Mouse (Mus musculus): ENCODE data around the gene Ypel1. TPM values are rescaled to one million over a fixed set of nuclear protein-coding genes. Genes with fewer than 3 reads are reported as not detected.

Gene Ypel1
- total RNA-seq (2023), result under 1 TPM; 0.15 to 0.55 TPM

DNA sequence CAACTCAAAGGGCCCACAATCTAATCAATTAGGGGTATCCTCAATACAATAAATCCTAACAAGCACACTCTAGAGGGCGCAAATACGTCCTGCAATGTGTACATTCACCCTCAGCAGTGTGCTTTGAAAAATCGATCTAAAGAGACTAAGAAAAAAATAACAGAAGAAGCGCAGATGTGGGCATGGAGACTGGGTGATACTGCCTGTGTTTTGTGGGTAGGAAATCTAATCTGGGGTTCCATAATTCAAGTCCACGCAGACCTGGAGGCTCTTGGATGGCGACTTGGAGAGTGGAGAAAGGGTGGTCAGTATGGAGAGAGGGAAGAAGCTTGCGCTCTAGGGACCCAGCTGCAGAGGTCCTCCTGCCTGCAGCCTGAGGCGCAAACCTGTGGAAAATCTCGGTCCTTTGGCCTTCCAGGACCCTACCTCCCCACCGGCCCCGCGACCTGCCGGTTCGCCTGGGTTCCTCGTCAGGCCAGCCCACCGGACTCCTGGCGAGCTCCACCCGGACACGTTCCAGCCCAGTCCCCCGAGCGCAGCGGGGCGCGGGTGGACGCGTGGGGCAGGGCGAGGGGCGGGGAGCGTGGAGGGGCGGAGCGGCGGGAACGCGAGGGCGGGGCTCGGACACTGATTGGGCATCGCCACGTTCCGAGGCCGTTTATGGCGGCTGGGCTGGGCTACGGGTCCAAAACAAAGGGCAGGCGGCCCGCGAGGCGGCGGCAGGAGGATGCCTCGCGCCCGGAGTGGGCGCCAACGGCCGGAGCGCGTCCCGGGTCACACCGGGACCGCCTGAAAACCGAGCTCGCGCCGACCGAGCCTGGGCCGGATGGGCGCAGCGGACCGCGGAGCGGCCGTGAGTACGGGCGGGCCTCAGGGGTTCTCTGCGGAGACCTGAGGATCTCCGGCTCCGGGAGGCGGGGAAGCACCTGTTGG is at the start of gene Ypel1:
Gene Ypel1, plus strand, starts transcription at position 186 of the 933 bp plus-strand sequence.

DNA sequence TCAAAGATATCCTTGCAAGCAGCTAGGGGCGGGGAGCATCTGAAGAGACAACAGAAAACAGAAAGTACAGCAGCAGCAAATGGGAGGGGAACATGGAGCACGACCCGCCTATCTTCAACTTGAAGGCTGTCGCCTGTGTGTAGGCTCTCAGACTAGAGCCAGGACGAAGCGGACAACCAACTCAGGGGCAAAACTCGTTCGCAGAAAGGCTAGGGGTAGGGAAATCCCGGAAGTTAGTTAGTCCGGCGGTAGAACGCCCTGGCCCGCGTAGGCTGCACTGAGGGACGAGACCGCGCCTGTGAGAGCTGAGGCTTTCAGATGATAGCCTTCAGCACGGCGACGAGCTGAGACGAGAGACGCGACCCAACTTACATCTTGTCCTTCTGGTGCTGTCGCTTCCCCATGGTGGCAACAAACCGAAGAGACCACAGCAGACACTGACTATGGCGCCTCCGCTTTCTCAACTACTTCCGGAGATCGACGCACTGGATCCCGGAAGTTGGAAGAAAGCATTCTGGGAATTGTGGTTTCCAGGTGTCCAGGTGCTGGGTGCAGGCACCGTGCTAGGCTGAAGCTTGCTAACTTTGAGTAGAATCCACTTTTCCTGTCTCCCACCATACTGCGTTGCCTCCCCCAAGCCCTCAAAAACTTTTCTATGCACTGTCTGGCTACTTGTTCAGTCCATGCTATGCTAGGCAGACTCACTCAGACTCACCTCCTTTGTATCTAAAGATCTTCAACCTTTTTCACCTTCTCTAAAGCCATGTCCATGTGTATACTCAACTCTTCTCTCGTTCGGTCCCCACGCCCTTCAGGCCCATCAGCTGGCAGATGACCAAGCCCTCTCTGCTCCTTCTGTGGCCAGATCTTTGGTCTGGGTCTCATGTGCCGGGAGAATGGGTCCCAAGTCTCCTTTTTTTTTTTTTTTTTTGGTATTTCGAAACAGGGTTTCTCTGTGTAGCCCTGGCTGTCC is 41.6 kb downstream of the Ypel1 start, which contains the start of gene Ppil2:
Gene Ppil2, minus strand, starts transcription at position 487 of the 973 bp plus-strand sequence.

DNA sequence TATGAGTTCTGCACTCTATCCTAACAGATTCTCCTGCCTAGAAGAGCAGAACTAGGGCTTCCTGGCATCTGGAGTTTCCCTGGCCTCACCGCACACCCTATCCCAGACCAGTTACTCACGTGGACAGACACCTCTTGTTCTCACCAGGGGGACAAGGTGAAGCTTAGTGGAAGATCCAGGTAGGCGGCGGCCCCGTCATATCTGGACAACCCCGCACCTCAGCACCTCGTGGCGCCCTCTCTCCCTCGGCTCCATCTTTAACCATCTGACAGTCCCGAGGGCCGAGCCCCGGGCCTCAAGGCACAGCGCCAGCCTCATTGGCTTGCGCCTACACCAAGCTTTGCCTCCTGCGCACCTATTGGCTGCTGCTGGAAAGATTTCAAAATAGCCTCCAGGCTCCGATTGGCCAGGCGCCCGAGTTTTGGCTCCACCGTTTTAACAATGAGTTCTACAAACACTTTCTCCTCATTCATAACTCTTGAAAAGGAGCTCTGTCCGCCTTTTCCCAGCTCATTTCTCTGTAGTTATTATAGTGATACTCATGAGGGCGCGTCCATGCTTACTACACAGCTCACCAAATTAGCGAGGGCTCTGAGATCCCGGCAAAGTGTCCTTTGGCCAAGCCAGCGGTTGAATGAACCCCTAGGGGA is 55.5 kb downstream of the Ypel1 start, which contains the start of gene 2610318N02Rik:
Gene 2610318N02Rik, minus strand, starts transcription at position 297 of the 650 bp plus-strand sequence.

DNA sequence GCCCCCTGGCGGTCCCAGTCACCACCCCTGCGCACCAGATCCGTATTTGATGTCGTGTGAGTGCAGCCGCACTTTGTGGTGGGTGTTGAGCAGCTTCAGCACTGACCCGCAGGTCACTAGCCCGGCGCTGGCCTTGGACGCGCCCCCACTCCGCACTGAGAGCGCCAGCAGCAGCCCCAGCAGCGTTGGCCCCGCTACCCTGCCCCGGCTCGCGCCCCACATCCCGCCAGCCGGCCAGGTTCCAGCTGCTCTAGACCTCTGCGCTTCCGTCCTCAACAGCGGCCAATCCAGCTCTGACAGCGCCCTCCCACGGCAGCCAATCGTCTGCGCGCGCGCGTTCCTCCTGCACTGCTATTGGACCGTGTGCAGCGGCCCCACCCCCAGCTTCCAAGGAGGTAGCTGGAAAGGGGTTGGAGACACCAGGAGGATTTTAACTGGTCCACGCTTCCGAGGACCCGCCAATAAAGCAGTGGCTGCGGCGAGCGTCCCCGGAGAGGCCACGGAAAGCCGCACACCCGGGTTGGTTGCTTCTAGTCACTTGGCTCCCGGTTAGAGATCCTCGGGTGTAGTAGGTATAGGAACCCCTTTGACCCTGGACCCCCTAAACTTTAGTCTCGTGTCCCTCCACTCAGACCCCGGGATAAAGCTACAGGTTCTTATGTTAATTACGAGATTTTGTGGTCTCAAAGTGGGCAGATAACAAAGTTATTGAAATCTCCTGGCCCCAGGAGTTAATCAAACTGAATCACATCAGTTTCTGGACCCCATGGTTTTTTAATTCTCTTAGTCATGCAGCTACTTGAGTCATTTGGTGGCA is 62.8 kb downstream of the Ypel1 start, which contains the start of gene Sdf2l1:
Gene Sdf2l1, minus strand, starts transcription at position 295 of the 817 bp plus-strand sequence.

Other genes starting within 250 kb of the Ypel1 start
- gene Spag6l, start 240.2 kb upstream of the Ypel1 start, total RNA-seq (2023), result 1 to 10 TPM; 1.4 to 1.8 TPM
- gene Igll1, start 205.7 kb upstream of the Ypel1 start, total RNA-seq (2023), result not detected
- 10 to 100 TPM; 69.3 to 78.1 TPM for gene Top3b, start 199.0 kb upstream of the Ypel1 start, total RNA-seq (2023)
- gene Vpreb1, start 198.9 kb upstream of the Ypel1 start, total RNA-seq (2023), result not detected
- gene Ppm1f, start 173.2 kb upstream of the Ypel1 start, total RNA-seq (2023), result 1 to 10 TPM; 7.1 to 7.6 TPM
- gene Mapk1, start 86.3 kb upstream of the Ypel1 start, total RNA-seq (2023), result 100 to 1,000 TPM; 127 to 135 TPM
- 10 to 100 TPM; 90.6 to 96.3 TPM for gene Ppil2, start 41.6 kb downstream of the Ypel1 start, total RNA-seq (2023)
- 1 to 10 TPM; 1.0 to 1.3 TPM for gene 2610318N02Rik, start 55.5 kb downstream of the Ypel1 start, total RNA-seq (2023)
- gene Sdf2l1, start 62.7 kb downstream of the Ypel1 start, total RNA-seq (2023), result 10 to 100 TPM; 95.6 to 99.5 TPM
- gene Ydjc, start 74.9 kb downstream of the Ypel1 start, total RNA-seq (2023), result 1 to 10 TPM; 7.2 to 8.4 TPM
- gene Ccdc116, start 77.5 kb downstream of the Ypel1 start, total RNA-seq (2023), result under 1 TPM in 1 of 2 experiments, not detected in 1; 0.50 TPM
- gene Ube2l3, start 133.0 kb downstream of the Ypel1 start, total RNA-seq (2023), result 100 to 1,000 TPM; 179 to 186 TPM
- gene Rimbp3, start 138.9 kb downstream of the Ypel1 start, total RNA-seq (2023), result under 1 TPM; 0.18 to 0.21 TPM
- gene Hic2, start 163.9 kb downstream of the Ypel1 start, total RNA-seq (2023), result 1 to 10 TPM; 4.0 to 6.4 TPM
- 1 to 10 TPM; 7.9 to 9.5 TPM for gene Tmem191c, start 206.4 kb downstream of the Ypel1 start, total RNA-seq (2023)